Mouse (Mus musculus) frontal cortex, postnatal 10 days (tissue): ENCODE data around the gene Klf13.

Experiments
- DNase-seq, 2 experiments: peaks; one replicate each; pipeline ENCODE4 v3.0.0; 2022; ENCODE audit warnings: low spot score in 2 of 2, mixed read lengths in 1 of 2

The Klf13 gene

DNA sequence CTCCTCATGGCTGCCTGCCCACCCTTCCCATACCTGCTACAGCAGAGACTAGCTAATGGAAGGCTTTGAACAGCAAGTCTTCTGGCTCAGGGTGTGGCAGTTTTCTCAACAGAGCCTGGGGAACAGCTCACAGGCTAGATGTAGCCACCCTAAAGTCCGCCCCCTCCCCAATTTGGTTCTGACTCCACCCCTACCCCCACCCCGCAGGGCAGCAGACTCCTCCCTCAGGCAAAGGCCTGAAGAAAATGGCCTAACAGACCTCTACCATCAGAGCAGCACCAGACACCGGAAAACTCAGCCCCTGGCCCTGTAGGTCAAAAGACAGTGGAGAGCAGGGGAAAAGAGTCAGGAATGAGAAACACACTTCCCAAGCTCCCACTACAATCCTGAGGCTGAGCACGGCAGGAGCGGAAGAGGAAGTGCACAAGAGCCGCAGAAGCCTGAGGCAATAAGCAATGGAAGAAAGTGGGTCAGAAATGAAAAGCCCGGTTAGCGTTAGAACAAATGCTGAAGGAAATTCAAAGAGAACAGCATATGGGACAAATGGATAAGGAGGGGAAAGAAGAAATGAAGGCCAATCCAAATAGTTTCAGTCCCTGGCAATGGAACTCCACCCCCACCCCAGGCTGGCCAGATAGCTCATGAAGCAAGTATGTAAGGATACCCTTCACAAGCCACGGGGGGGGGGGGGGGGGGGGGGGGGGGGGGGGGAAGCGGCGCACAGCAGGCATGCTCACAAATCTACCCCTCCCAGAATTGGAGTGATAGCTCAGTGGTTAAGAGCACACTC lies 30.0 kb downstream of the Klf13 start:
- no peak for DNase-seq

DNA sequence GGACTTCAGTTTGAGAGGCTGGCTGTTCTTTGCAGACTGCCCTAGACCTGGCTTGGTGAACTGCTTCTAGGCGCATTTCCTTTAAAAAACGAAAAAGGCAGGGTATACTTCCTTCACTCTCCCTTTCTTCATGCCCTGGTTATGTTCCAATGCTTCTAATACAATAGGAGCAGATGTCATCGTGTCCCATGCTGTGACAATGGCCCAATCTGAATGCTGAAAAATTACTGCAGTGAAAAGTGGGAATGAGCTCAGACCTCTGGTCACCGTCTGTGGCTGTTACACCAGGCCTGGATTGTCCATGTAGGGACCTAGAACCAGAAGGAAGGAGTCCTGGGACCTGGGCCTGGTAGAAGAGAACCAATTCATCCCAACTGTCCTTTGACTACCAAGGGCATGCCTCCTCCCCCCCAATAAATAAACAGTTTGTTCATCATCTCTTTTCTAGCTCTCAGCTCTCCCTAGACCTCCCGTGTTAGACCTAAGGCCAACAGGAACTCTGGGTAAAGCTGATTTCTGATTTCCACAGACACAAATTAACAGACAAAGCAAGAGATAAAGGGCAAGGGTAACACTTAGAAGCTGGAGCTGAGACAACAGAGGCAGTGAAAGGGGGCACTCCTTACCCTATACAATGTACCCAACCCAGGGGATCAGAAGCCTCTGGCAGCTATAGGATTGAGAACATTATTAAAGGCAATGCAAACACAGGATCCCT lies 30.8 kb downstream of the Klf13 start:
- no peak for DNase-seq

DNA sequence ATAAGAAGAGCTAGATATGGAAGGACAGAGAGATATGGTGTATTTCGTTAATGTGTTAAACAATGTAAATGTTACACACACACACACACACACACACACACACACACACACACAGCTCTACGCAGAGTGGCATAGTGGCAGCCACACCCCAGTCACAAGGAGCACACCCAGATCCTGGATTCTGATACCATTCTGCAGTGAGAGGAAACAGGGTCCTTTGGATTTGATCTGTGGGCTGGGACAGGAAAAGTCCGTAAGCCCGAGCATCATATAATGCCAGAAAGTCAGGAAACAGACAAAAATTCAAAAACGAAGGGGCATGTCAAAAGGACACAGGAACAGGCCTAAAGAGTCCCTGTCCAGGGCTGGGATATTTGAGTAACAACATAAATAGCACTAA lies 33.1 kb downstream of the Klf13 start:
- DNase-seq = no peak

GRCm38 (mm10) chr7:63905190-63905589 lies 33.5 kb downstream of the Klf13 start:
- no peak for DNase-seq

- no peak for DNase-seq
These were observed 34.9 kb downstream of the Klf13 start for GRCm38 (mm10) chr7:63903635-63904380.

- no peak for DNase-seq
These were observed 36.0 kb downstream of the Klf13 start for GRCm38 (mm10) chr7:63902604-63903210.

- no peak for DNase-seq
These were observed 36.8 kb downstream of the Klf13 start for GRCm38 (mm10) chr7:63901942-63902341.

DNA sequence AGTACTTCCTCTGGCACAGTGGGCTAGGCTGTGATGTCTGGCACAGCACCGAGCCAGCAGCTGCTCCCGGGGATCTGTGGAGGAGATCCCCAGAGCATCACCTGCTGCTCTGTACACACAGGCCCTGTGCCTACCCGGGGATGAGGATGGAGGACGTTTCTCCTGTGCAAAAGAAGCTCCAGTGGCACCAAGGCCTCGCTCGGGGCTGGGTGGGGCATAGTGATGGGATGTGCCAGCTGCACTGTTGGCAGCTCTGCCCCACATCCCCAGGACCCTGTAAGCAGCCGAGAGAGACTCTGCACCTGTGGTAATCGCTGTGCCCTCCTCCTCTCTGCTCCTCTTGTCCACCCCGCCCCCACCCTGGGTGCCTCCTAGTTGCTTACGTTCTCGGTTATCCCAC lies 37.4 kb downstream of the Klf13 start:
- no peak for DNase-seq

GRCm38 (mm10) chr7:63900411-63900810 lies 38.3 kb downstream of the Klf13 start:
- DNase-seq = no peak

- DNase-seq = no peak
These were observed 38.8 kb downstream of the Klf13 start for GRCm38 (mm10) chr7:63899925-63900324.

DNA sequence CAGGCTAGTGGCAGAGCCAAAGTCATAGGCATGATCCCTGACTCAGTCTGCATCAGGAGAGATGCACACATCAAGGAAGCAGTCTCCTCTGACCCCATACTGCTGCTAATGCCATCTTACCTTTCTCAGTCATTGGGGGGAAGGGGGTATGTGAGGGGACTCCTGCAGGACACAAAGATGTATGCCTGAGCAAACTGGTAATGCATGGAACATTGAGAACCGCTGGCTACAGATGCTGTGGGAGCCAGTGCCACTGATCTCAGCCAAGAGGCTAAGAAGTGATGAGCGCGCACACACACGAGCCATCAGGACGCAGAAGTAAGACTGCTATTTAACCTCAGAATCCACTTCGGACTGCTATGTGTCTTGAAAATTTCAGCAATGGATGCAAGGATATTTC lies 40.5 kb downstream of the Klf13 start:
- DNase-seq = no peak

DNA sequence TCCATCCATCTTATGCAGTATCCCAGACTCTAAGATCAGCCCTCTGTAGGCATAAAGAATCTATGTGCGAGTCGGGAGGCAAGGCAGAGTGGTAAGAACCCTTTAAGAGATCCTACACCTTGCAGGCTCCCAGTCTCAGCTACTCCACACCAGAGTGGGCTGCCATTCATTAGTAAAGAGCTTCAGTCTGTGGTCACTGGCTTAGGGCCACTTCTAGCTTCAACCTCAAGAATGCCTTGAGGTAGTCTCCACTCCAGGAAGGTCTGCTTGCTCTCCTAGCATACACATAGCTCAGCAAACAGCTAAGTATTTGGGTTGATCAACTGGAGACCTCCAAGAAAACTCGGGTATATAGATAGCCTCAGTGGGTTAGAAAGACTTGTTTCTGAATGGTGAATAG lies 41.1 kb downstream of the Klf13 start:
- DNase-seq = no peak

- DNase-seq = peak; percentile 77 to 86
These were observed 41.7 kb downstream of the Klf13 start for GRCm38 (mm10) chr7:63896968-63897468.

GRCm38 (mm10) chr7:63896276-63896967 lies 42.3 kb downstream of the Klf13 start:
- no peak for DNase-seq

GRCm38 (mm10) chr7:63895223-63895622 lies 43.5 kb downstream of the Klf13 start:
- no peak for DNase-seq

GRCm38 (mm10) chr7:63894662-63895061 lies 44.1 kb downstream of the Klf13 start:
- no peak for DNase-seq

DNA sequence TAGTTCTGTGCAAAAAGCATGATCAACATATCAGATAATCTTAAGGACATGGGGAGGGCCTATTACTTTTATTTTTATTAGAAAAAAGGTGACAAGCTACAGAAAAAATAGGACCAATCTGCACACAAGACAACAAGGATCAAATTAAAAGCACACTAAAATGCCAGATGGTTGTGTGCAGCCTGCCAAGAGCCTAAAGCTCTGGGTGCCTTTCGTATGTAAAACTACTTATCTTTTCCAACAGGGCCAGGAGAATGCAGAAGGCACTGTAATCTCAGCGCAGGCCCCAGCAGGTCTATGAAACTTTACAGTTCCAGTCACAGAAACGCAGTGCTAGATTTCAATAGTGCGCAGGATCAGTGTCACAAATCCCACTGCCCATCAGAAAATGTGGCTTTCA lies 45.0 kb downstream of the Klf13 start:
- no peak for DNase-seq

GRCm38 (mm10) chr7:63893201-63893600 lies 45.5 kb downstream of the Klf13 start:
- DNase-seq = no peak

DNA sequence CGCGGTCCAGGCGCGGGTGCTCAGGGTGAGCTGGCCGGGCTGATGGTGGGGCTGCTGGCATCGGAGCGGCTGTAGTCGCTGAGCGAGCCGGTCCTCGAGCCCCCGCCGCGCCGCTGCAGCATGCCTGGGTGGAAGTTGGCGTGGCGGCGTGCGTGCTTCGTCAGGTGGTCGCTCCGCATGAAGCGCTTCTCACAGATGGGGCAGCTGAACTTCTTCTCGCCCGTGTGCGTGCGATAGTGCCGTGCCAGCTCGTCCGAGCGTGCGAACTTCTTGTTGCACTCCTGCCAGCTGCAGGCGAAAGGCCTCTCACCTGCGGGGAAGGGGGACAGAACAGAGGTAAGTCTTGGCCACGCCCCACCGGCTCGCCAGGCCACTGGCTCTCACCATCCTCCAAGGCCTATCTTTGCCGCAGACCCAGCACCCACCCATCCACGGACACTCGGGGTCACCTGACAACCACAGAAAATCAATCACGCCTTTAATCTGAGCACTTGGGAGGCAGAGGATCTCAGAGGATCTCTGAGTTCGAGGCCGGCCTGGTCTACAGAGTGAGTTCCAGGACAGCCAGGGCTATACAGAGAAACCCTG lies 47.1 kb downstream of the Klf13 start:
- DNase-seq = no peak

DNA sequence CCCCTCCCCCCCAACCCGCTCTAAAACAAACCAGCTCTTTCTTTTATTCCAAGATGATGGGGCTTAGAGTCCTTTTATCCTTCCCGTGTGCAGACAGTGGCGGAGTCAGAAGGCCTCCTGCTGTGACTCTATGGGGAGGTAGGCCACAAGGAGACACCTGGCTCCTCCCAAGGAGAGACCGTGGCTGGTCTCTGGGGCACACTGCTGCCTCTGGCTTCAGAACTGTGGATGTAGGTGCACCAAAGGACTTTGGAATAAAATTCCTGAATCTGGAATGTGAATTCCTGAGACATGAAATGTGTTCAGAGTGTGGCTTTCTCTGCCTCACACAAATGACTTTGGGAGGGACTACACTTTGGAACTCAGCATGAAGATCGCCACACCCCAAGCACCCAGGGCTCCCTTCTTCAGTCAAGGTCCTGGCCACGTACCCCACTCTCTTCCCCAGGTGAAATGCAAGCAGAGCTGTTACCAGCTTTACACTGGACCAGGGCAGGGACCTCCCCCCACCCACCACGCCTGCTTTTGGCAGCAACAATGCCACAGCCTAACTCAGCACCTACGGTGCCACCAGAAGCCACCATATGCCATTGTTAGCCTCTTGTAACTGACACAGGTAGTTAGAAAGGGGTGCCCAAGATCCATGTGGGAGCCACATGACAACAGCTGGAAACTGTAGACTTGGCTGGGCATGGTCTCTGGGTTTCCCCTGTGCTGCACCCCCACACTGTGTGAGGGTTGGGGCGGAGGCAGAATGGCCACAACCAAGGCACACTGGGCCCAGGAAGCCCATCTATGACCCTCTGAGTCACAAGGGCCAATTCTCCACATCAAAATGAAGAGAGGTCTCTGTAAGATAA lies 49.4 kb downstream of the Klf13 start:
- no peak for DNase-seq
